Mouse (Mus musculus) retina, adult 2 months (tissue): Measurements from ENCODE around the gene Vmn2r121.

Experiments used
- DNase-seq: peaks from one replicate; pipeline ENCODE4 v3.0.0-alpha.2; 2012; ENCODE audit warnings: low read depth, low spot score

Gene Vmn2r121

GRCm38 (mm10) chrX:124135852-124136251 lies at the start of gene Vmn2r121:
Gene Vmn2r121 (minus strand): TSS chrX:124135952.
- no peak for DNase-seq
